13 mouse cellular contexts compared by ENCODE assay signal in the genomic region with DNA sequence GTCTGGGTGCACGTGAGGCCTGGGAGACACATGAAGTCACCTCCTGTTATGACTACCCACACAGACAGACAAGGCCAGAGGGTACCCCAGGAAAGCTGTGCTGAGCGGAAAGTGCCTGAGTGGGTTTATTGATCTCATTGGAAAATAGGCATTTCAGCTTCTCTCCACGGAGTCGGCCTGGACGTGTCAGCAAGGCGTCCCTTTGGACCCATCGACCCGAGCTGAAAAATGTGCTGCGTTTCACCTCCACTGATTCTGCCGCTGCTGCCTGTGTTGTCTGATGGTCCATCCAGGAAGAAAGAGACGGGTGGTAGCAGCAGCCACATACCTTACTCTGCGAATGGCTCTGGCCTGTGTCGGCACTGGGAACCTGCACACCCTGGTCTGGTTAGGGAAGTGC.
DNase-seq lines count a peak whose midpoint lies in the region; ATAC-seq and TF ChIP-seq lines count a peak whose summit lies in the region.
"Had no signal": no experiment of that assay in that cellular context is flagged by ENCODE, and none has a peak within 500 bp of the region (broad histone marks: within the 10 kb centered on the region; RNA-seq: fewer than 3 reads in every experiment).

No protein-coding gene starts in this region.

- no peaks in the 10 kb centered on the region for H3K27me3 ChIP-seq in hindbrain, embryonic 12.5 days
- H3K27me3 ChIP-seq in hindbrain, embryonic 14.5 days (ENCODE audit: control insufficient read depth, insufficient read depth, low read length): no peaks in the 10 kb centered on the region
- H3K27me3 ChIP-seq in stomach, embryonic 16.5 days (ENCODE audit: control insufficient read depth, insufficient read depth, low read length): no peaks in the 10 kb centered on the region
- H3K27me3 ChIP-seq in stomach, postnatal 0 days (ENCODE audit: control insufficient read depth, insufficient read depth, low read length): no peaks in the 10 kb centered on the region

- no peak overlapping the region; the same call in 1 of the 2 replicates for H3K9ac ChIP-seq in hindbrain, embryonic 12.5 days
- no peak overlapping the region for H3K9ac ChIP-seq in hindbrain, embryonic 14.5 days
- H3K9ac ChIP-seq in stomach, embryonic 16.5 days (ENCODE audit: low read length): no peak overlapping the region
- H3K9ac ChIP-seq in stomach, postnatal 0 days (ENCODE audit: low read length): no peak overlapping the region

- DNase-seq in hindbrain, embryonic 14.5 days (ENCODE audit: low spot score): no peak
- no peak for DNase-seq in stomach, postnatal 0 days (ENCODE audit: low spot score)
- peak; percentile 17 to 24 for DNase-seq in kidney, postnatal 36 days
- DNase-seq in layer of hippocampus, adult 8-10 months (ENCODE audit: low spot score in 2 of 2): no peak
- DNase-seq in adrenal gland, postnatal 14 days: no peak
- DNase-seq in adrenal gland, postnatal 36 days: no peak
- DNase-seq: lung, adult 2 months; midbrain, embryonic 14.5 days; thymus, postnatal 4 days had no signal

- H3K27ac ChIP-seq in hindbrain, embryonic 12.5 days: peak overlapping the region; percentile 57
- H3K27ac ChIP-seq in hindbrain, embryonic 14.5 days: no peak overlapping the region
- 0 out of 2 replicates have a peak overlapping the region, but pooled peaks have one; percentile 20 for H3K27ac ChIP-seq in stomach, embryonic 16.5 days (ENCODE audit: low read length)
- H3K27ac ChIP-seq in stomach, postnatal 0 days (replicated peaks): no peak overlapping the region
- H3K27ac ChIP-seq: layer of hippocampus, adult 2 months had no signal

- no peak overlapping the region for H3K4me3 ChIP-seq in hindbrain, embryonic 12.5 days
- no peak overlapping the region for H3K4me3 ChIP-seq in hindbrain, embryonic 14.5 days (replicated peaks; ENCODE audit: low read length)
- H3K4me3 ChIP-seq in stomach, embryonic 16.5 days (replicated peaks; ENCODE audit: low read length): no peak overlapping the region
- no peak overlapping the region for H3K4me3 ChIP-seq in stomach, postnatal 0 days (ENCODE audit: low read depth, low read length)
- H3K4me3 ChIP-seq: layer of hippocampus, adult 2 months had no signal

- no peaks in the 10 kb centered on the region for H3K36me3 ChIP-seq in hindbrain, embryonic 12.5 days
- H3K36me3 ChIP-seq in hindbrain, embryonic 14.5 days (replicated peaks; ENCODE audit: control insufficient read depth, insufficient read depth): no peaks in the 10 kb centered on the region
- H3K36me3 ChIP-seq in stomach, embryonic 16.5 days (ENCODE audit: control insufficient read depth, insufficient read depth, low read length): no peaks in the 10 kb centered on the region
- no peaks in the 10 kb centered on the region for H3K36me3 ChIP-seq in stomach, postnatal 0 days (ENCODE audit: control insufficient read depth, insufficient read depth, low read length)

- no peak for TF ChIP-seq CTCF in stomach, postnatal 0 days (IDR thresholded peaks at IDR 0.05; ENCODE audit: low read depth)

- no peak for ATAC-seq in hindbrain, embryonic 12.5 days (ENCODE audit: low FRiP score)
- ATAC-seq in hindbrain, embryonic 14.5 days (ENCODE audit: low FRiP score): no peak
- no peak for ATAC-seq in stomach, embryonic 16.5 days (ENCODE audit: insufficient read depth, low FRiP score)
- ATAC-seq in stomach, postnatal 0 days (ENCODE audit: low FRiP score, low TSS enrichment): no peak
- ATAC-seq: activated CD4-positive, CD25-positive, alpha-beta regulatory T cell, adult 4 months had no signal

- 73% methylated on average over 13 of the region's 13 CpGs for WGBS in hindbrain, embryonic 12.5 days
- 62% methylated on average over 13 of the region's 13 CpGs for WGBS in hindbrain, embryonic 14.5 days
- WGBS in stomach, embryonic 16.5 days: 77% methylated on average over 13 of the region's 13 CpGs
- 79% methylated on average over 13 of the region's 13 CpGs for WGBS in stomach, postnatal 0 days

- no peak overlapping the region for H3K4me2 ChIP-seq in hindbrain, embryonic 12.5 days (replicated peaks)
- H3K4me2 ChIP-seq in hindbrain, embryonic 14.5 days (replicated peaks): no peak overlapping the region
- H3K4me2 ChIP-seq in stomach, embryonic 16.5 days (ENCODE audit: low read depth, low read length): no peak overlapping the region
- H3K4me2 ChIP-seq in stomach, postnatal 0 days (replicated peaks; ENCODE audit: low read depth): no peak overlapping the region

- H3K4me1 ChIP-seq in hindbrain, embryonic 12.5 days: peaks cover 18% of the 10 kb centered on the region
- 0 out of 2 replicates have a peak, but pooled peaks cover 11% of the 10 kb centered on the region for H3K4me1 ChIP-seq in hindbrain, embryonic 14.5 days (replicated peaks; ENCODE audit: control insufficient read depth, insufficient read depth, low read length)
- H3K4me1 ChIP-seq in stomach, embryonic 16.5 days (ENCODE audit: control insufficient read depth, insufficient read depth, low read length): peaks cover 11% of the 10 kb centered on the region; the same call in 1 of the 2 replicates
- H3K4me1 ChIP-seq in stomach, postnatal 0 days (replicated peaks; ENCODE audit: control insufficient read depth, insufficient read depth): no peaks in the 10 kb centered on the region; the same call in 1 of the 2 replicates

- TF ChIP-seq EP300 in stomach, postnatal 0 days (optimal IDR thresholded peaks at IDR 0.05): no peak

- H3K9me3 ChIP-seq in hindbrain, embryonic 12.5 days (replicated peaks): no peaks in the 10 kb centered on the region
- no peaks in the 10 kb centered on the region for H3K9me3 ChIP-seq in hindbrain, embryonic 14.5 days (ENCODE audit: control insufficient read depth, low read length)
- H3K9me3 ChIP-seq in stomach, embryonic 16.5 days (replicated peaks; ENCODE audit: control insufficient read depth, low read length): no peaks in the 10 kb centered on the region
- no peaks in the 10 kb centered on the region for H3K9me3 ChIP-seq in stomach, postnatal 0 days (ENCODE audit: control insufficient read depth, low read length)

Comparison
In these comparisons a context has a peak if more than half of its experiments do, and no peak if none do; other contexts are left out.
1. H3K27ac ChIP-seq: peak in hindbrain, embryonic 12.5 days (single experiment) and stomach, embryonic 16.5 days (single experiment); none in hindbrain, embryonic 14.5 days (single experiment) and stomach, postnatal 0 days (single experiment).
2. DNase-seq: peak in kidney, postnatal 36 days (2 of 2); none in hindbrain, embryonic 14.5 days (single experiment), stomach, postnatal 0 days (single experiment), layer of hippocampus, adult 8-10 months (0 of 2), adrenal gland, postnatal 14 days (single experiment) and adrenal gland, postnatal 36 days (0 of 2).